Mouse (Mus musculus) adrenal gland, postnatal 25 days (tissue): ENCODE measurements around the gene 3110070M22Rik. TPM values are rescaled to one million over a fixed set of nuclear protein-coding genes. Genes with fewer than 3 reads are reported as not detected.
"Not testable (repeated sequence)": the region's sequence is repeated elsewhere in the genome, so short reads cannot be mapped to it uniquely, and the experiment has no call there.

Experiments used
- DNase-seq: peaks from one replicate; pipeline ENCODE4 v3.0.0; 2021; ENCODE audit warnings: mixed read lengths
- long read RNA-seq: library from polyadenylated mRNA; stranded (forward); transcript quantifications from one replicate; pipeline ENCODE4 v2.0.0, GENCODE M21; 2021
- total RNA-seq: library from RNA; stranded (reverse); gene quantifications from 2 replicates; pipeline ENCODE4 v1.2.3, GENCODE M21; 2021

3110070M22Rik gene
- total RNA-seq, result 1.4 and 2.7 TPM in 2 replicates
- long read RNA-seq, partial matches to known transcripts, result 0 of 1 reads
- long read RNA-seq, other reads (novel, unspliced or antisense), result 0 of 1 reads

DNA sequence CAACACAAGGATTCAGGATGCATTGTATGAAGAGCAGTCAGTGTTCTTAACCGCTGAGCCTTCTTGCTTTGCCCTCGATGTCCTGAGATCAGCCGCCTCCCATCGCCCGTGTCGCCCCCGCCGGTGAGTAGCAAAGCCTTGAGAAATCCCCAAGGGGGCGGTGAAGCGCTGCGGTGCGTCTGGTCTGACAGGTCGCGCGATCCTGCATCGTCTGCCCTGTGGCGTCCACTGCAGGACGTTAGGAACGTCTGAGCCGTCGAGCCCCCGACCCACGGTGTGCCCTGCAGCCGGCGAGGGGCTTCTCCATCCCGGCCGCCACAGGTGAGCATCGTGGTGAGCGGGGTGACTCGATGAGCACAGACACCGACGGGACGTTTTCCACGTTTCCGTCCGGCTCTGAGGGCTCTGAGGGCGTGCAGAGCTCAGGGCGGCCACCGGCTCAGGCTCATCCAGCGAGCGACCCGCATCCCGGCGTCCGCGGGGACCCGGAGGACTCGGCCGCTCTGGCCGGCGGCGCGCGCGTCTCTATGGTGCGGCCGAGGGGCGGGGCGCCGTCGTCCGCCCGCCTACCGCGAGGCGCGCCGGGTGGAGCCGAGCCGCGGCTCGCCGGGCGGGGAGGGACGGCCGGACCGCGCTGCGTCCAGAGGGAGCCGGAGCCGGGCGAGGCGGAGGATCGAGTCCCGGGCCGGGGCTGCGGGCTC lies at the start of gene 3110070M22Rik, which contains the start of gene Tmem267:
3110070M22Rik (minus strand) TSS at position 504 of the 701 bp plus-strand sequence.
Tmem267 (plus strand) TSS at position 160 of the 701 bp plus-strand sequence.
- peak; percentile 90 for DNase-seq

DNA sequence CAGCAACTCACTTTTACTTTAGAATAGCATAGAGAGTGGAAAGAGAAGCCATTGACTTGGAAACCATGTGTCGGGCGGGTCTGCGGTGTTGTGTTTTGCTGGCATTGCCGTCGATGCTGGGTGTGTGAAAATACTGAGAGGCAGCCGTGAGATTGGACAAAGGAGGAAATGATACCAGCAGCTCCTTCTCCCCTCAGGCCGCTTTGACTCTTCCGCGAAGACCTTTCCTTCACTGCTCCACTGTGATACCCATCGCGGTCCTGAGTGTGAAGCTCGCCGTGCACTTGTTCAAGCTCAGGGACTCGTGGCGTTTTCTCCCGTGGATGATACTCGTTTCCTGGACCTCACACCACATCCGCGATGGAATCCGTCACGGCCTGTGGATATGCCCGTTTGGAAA lies 6.8 kb upstream of the 3110070M22Rik start:
- DNase-seq, result not testable (repeated sequence)

DNA sequence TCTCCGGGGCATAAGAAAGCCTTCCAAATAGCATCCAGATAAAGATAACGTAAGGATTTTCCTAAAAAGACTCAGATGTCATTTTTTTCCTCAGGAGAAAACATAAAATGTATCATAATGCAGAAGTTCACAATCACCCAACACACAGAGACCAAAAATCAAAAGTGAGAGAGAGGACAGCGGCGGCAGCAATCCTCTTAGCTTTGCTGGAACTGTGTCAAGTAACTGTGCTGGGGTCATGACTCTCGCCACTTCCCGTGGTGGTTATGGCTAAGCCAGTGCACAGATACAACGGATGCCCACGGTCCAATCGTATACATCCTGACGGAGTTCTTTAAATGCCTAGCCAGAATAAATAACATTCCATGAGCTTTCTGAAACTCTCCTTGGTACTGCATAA lies 3.9 kb upstream of the 3110070M22Rik start:
- not testable (repeated sequence) for DNase-seq

DNA sequence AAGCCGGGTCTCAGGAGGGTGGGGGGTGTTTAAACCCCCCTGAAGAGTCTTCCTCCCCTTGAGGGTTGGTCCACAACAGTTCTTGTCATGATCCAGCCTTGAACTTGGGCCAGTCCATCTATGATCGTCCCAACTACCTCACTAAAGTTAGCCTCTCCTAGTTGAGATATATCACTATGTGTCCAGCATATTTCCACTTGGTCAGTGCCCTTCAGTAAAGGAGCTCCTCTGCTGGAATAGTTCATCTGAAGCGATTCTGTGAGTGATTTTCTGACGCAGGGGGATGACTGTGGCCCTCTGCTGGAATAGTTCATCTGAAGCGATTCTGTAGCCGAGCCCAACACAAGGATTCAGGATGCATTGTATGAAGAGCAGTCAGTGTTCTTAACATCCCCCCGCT lies 829 bp downstream of the 3110070M22Rik start:
- DNase-seq, result no peak

DNA sequence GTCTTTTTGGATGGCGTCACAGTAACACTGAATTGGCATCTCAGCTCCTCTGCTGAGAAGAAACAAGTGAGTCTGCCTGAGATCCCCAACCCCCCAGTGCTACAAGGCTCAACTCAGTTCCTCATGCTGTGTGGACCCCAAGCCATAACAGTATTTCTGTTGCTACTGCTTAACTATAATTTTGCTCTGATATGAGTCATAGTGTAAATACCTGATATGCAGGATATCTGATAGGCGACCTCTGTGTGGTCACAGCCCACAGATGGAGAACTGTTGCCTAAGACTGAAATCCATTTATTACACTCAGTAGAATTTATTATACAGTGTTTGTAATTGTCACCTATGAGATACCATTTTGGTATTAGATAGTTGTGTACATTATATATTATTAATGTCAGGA lies 10.4 kb downstream of the 3110070M22Rik start:
- DNase-seq, result no peak

DNA sequence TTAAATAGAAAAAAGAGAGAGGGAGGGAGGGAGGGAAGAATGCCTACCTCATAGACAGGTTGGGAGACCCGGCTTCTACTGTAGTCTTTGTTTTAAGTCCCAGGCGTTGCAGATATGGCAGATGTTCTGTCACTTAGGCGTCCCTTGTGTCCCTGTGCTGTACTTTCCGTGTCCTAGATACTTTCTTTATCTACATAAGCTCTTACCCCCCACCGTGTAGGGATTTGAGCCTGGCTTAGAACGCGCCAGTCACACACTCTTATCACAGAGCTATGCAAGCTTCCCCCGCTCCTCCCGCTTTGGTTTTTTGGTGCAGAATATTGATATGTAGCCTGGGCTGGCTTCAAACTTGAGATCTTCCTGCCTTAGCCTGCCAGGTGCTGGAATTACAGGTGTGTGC lies 11.6 kb downstream of the 3110070M22Rik start:
- DNase-seq, result no peak

DNA sequence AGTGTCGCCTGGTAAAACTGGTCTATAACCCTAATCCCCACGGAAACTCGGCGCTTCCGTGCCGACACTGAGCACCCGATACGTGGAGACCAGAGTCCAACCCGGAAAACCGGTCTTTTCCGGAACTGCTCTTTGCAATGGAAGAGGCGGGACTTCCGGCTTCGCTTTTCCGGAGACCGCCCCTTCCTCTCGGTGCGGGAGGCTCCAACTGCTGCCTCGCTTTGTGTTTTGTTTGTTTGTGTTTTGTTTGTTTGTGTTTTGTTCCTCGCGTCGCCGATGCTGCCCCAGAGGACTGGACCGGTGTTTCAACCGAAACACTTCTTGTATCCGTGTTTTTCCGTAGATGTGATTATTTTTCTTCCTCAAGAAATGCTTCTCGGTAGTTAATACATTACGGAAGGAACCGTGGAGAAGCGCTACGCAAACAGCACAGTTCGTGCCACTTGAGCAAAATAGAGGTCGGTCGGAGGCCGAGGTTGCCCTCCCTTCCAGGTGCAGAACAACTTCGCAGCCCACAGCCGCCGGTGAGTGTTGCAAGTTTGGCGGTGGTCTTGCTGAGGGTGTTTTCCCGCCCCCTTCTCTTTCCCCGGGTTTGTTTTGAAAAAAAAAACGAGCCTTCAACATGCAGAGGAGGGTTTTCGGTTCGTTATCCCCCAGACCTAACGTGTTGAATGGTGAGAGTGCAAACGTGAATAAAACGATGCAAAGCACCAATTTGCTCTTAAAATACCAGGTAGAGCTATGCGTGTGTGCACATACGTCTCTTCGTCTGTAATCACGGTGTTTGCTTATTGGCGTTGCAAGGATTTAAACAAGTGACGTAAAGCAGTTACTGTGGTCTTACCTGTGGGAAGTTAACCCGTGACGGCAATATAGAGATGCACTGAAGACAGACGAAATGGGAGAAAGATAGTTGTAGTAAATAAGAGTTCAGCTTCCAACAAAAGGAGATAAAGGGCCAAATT lies 25.3 kb downstream of the 3110070M22Rik start, which contains the start of gene 4833420G17Rik:
4833420G17Rik (plus strand) TSS at position 173 of the 965 bp plus-strand sequence.
- peak; percentile 85 for DNase-seq

DNA sequence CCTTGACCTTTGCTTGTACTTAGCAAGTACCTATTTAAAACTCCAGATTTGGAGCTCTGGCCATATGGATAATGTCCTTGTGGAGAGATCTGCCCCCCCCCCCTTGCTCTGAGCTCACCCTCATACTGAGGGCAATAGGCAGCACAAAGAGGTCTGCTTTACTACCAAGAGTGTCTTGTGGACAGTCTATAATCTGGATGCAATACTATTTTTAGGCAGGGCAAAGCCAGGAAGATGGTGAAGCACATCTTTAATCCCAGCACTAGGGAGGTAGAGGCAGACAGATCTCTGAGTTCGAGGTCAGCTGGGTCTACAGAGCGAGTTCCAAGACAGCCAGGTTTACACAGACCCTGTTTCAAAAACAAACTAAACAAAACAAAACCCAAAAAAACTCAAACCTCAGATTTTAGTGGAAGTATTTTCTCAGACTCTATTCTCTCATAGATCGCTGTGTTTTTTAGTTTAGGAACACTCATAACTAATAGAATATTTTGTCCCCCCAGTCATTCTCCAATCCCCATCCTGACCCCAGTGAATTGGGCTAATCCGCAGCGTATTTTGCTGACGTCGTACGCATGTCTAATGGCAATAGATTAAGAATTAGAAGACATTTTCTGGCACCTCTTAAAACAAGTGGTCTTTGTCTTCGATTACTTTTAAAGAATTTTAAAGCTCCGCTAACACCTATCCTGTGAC lies 26.1 kb downstream of the 3110070M22Rik start:
- DNase-seq, result no peak

DNA sequence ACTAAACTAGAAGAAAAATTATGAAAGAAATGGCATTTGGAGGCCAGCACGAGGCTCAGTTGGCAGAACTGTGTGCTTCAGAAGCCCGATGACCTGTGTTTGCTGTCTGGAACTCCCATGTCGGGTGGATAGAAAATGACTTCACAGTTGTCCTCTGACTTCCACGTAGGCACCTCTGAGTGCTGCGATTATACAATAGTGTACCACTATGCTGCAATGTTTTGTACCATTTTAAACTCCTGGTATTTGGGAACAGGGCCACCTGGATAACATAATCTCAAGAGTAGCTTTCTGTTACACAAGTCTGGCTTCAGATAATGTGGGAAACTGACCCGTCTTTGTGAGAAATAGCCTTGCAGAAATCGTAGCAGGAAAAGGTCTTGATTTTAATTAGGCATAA lies 31.8 kb downstream of the 3110070M22Rik start:
- DNase-seq, result no peak

DNA sequence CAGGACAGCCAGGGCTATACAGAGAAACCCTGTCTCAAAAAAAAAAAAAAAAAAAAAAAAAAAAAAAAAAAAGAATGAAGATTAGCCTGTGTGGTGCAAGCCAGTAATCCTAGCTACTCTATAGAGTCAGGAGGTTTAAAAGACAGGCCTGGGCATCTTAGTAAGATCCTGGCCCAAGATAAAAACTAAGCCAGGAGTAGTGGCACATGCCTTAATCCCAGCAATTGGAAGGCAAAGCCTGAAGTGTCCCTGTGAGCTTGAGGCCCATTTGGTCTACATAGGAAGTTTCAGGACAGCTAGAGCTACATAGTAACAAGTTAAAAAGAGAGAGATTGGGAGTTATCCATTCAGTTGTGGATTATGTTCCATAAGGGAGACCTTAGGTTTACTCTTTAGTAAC lies 33.1 kb downstream of the 3110070M22Rik start:
- DNase-seq, result no peak

DNA sequence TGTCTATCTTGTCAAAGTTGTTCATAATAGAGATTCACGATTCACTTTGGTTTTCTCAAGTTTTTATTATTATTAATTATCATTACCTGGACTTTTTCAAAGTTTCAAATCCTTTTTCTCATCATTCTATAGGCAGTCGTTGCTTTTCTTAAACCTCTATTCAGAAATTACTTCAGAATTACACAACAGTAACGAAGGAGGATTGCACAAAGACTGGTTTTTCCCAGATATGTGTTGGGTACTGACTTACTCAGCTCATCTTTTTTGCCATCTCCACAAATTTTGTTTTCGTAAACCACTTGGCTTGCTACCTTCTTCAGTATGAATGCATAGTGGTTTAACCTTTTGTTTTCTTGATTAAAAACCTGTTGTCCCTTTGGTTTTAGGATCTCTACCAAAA lies 34.6 kb downstream of the 3110070M22Rik start:
- no peak for DNase-seq

DNA sequence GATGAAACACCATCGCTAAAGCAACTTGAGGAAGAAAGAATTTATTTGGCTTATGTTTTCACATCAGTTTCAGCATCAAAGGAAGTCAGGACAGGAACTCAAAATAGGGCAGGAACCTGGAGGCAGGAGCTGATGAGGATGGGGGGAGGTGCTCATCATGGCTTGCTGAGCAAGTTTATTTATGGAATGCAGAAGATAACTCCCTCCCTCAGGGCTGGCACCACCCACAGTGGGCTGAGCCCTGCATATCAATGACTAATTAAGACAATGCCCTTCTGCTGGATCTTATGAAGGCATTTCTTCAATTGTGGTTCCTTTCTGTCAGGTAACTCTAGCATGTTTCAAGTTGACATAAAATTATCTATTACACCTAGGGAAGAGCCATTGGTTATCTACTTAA lies 45.9 kb downstream of the 3110070M22Rik start:
- DNase-seq, result no peak

Other genes with a start within 250 kb of the 3110070M22Rik start
- 116 and 143 TPM in 2 replicates for gene Paip1, start 59.8 kb downstream of the 3110070M22Rik start, total RNA-seq
- gene 4833420G17Rik, start 25.6 kb downstream of the 3110070M22Rik start, total RNA-seq, result 22.2 and 23.2 TPM in 2 replicates
- 13.7 and 14.6 TPM in 2 replicates for gene Tmem267, start 344 bp downstream of the 3110070M22Rik start, total RNA-seq
- gene Ccl28, start 135.4 kb upstream of the 3110070M22Rik start, total RNA-seq, result 0.33 and 0.88 TPM in 2 replicates
- gene Hmgcs1, start 202.0 kb upstream of the 3110070M22Rik start, total RNA-seq, result 548 and 767 TPM in 2 replicates